Mouse (Mus musculus): ENCODE measurements around the gene 4933406M09Rik. TPM values are rescaled to one million over a fixed set of nuclear protein-coding genes. Genes with fewer than 3 reads are reported as not detected.
A peak's percentile ranks its signal among the peaks of the same experiment; 100 is the strongest.

The 4933406M09Rik gene
- polyA plus RNA-seq, 1 experiment from 2014 or later = not detected

DNA sequence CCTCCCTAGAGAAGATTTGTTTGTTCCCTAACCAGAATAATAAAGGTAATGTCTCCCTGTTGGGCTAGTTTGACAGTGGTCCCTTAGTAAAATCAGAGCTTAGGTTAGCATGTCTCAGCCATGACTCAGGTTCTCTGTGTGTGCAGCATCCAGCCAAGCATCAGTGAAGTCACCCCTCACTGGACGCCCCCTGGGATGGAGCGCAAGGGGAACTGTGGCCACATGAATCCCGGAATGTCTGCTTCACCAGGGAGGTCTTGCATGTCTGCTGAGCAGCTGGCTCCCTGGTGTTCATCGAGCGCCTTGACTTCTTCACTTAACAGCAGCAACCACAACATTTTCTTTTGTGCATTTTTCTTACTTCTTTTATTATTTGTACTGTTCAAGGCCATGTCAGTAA, 8.1 kb downstream of the 4933406M09Rik start:
- Histone ChIP-seq H3K27ac (no peak overlapping the region), H3K4me3 (no peak overlapping the region), H3K9me3 (no peaks in the 10 kb centered on the region), H3K4me1 (replicated peaks) (no peaks in the 10 kb centered on the region), H3K27me3 (ENCODE audit: insufficient read depth, poor library complexity, severe bottlenecking) (0 out of 2 replicates have a peak, but pooled peaks cover 4% of the 10 kb centered on the region), H3K36me3 (no peaks in the 10 kb centered on the region)
- 56% methylated on average over 5 of the region's 5 CpGs for WGBS
- no peak for DNase-seq (ENCODE audit: low spot score)

DNA sequence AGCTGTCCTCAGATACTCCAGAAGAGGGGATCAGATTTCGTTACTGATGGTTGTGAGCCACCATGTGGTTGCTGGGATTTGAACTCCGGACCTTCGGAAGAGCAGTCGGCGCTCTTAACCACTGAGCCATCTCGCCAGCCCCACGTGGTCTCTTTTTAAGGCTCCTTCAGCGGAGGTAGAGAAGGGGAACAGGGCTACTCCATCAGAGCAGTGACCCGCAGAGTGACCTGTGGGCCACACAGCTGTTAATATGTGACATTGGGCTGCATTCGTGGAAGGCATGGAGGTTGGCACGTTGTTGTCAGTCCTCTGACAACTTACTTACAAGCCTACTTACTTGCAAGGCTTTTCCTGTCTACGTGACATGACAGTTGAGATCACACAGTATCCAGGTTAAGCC, 12.5 kb downstream of the 4933406M09Rik start:
- Histone ChIP-seq H3K36me3 (no peaks in the 10 kb centered on the region), H3K9me3 (no peaks in the 10 kb centered on the region), H3K4me1 (replicated peaks) (no peaks in the 10 kb centered on the region), H3K27ac (no peak overlapping the region), H3K4me3 (no peak overlapping the region), H3K27me3 (ENCODE audit: insufficient read depth, poor library complexity, severe bottlenecking) (no peaks in the 10 kb centered on the region)
- no peak for DNase-seq (ENCODE audit: low spot score)
- WGBS = 91% methylated on average over 12 of the region's 12 CpGs

DNA sequence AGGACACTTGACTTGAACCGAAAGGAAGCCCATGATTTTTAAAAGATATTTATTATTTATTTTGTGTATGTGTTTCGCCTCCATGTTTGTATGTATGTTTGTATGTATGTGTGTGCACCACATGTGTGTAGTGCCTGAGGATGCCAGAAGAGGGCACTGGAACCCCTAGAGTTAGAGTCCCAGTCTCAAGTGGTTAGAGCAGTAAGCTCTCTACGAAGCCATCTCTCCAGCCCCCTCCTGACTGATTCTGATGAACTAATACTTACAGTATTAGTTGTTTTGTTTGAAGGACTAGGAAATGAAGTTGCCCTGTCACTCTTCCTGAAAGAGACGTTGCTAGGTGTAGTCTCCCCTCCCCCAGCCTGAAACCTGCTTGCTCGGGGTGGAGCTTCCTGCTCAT, 14.0 kb downstream of the 4933406M09Rik start:
- DNase-seq (ENCODE audit: low spot score) = no peak
- 59% methylated on average over 5 of the region's 5 CpGs for WGBS

DNA sequence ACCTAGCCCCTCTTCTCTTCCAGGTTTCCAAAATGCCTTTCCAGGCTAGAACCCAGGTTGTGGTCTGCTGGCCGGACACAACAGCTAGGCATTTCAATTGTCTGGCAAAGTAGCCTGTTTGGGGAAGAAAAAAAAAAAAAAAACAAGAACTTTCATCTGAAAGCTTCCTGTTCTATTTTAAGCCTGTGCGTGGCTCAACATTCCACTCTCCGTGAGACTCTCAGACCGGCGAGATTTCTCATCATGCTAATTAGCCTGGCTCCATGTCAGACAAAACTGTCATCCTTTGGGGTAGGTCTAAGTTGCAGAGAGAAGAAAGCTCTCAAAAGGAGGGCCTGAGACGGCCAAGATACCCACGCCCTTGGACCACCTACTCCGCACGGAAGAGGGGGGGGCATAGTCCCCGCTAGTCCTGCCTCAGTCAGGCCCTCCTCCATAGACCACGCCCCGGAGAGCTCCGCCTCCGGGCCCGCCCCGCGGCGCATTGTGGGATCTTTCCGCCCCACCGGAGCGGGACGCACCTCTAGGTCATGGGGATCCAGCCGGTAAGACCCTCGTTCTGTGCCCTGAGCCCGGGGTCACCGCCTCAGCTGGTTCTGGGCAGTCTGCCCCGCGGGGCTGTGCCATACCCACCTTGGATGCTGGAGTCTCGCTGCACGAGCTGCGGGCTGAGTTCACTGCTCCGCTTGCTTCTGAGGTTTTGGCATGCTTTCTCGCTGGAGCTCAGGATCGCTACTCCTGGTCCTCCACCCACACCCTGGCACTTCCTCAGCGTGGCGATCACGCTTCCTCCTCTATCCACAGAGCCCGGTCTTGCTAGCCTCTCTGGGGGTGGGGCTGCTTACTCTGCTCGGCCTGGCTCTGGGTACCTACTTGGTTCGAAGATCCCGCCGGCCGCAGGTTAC, 20.0 kb downstream of the 4933406M09Rik start, which contains the start of gene Cyb5r1:
Gene Cyb5r1, plus strand, starts transcription at position 51 of the 905 bp plus-strand sequence.
- 2% methylated on average over 43 of the region's 43 CpGs for WGBS
- no peaks in the 10 kb centered on the region for H3K27me3 ChIP-seq (ENCODE audit: insufficient read depth, poor library complexity, severe bottlenecking)
- DNase-seq (ENCODE audit: low spot score) = peak; percentile 87
- peaks cover 26% of the 10 kb centered on the region for H3K4me1 ChIP-seq (replicated peaks)
- H3K9me3 ChIP-seq = no peaks in the 10 kb centered on the region
- H3K27ac ChIP-seq = peak within 1 kb of the TSS; percentile 87
- peak within 1 kb of the TSS; percentile 81 for H3K4me3 ChIP-seq
- peaks cover 34% of the 10 kb centered on the region for H3K36me3 ChIP-seq

More for the DNA sequence above, 14.0 kb downstream of the 4933406M09Rik start:
- no peaks in the 10 kb centered on the region for H3K27me3 ChIP-seq (ENCODE audit: insufficient read depth, poor library complexity, severe bottlenecking)
- H3K36me3 ChIP-seq = no peaks in the 10 kb centered on the region
- H3K4me3 ChIP-seq = no peak overlapping the region
- no peak overlapping the region for H3K27ac ChIP-seq
- no peaks in the 10 kb centered on the region for H3K9me3 ChIP-seq
- no peaks in the 10 kb centered on the region for H3K4me1 ChIP-seq (replicated peaks)

DNA sequence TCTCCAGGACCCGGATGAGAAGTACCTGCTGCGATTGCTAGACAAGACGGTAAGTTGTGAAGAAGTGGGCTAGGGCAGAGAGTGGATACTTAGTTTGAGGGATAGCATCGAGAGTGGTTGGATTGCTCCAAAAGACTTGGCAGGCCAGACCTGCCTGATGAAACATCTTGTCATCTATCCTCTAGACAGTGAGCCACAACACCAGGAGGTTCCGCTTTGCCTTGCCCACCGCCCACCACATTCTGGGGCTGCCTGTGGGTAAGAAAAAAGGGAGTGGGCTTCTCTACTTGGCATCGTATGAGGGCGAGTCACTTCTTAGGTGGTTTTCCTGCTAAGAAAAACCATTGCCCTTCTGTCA, 20.7 kb downstream of the 4933406M09Rik start:
- peak overlapping the region; percentile 81 for H3K4me3 ChIP-seq
- no peaks in the 10 kb centered on the region for H3K27me3 ChIP-seq (ENCODE audit: insufficient read depth, poor library complexity, severe bottlenecking)
- H3K27ac ChIP-seq = peak overlapping the region; percentile 87
- no peak for DNase-seq (ENCODE audit: low spot score)
- H3K9me3 ChIP-seq = no peaks in the 10 kb centered on the region
- 38% methylated on average over 8 of the region's 8 CpGs for WGBS
- peaks cover 26% of the 10 kb centered on the region for H3K4me1 ChIP-seq (replicated peaks)
- H3K36me3 ChIP-seq = peaks cover 40% of the 10 kb centered on the region

DNA sequence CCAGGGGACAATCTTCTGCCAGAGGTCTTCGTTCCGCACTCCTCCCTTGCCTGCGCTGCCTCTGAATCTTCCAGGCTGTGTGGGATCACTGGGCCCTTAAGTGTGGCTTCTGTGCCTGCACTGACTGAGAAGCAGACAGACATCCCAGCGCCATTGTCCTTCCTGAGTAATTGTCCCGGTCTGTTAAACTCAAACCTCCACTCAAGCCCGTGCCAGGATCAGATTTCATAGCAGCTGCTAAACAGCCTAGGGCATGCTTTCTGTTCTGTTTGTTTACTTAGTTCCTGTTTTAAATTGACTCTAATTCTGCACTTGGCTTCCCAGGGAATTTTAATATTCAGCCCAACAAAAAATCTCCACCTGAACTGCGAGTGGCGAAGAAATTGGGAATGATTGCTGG, 22.3 kb downstream of the 4933406M09Rik start:
- peaks cover 26% of the 10 kb centered on the region for H3K4me1 ChIP-seq (replicated peaks)
- WGBS = 72% methylated on average over 8 of the region's 8 CpGs
- peaks cover 46% of the 10 kb centered on the region for H3K36me3 ChIP-seq
- no peaks in the 10 kb centered on the region for H3K9me3 ChIP-seq
- no peak overlapping the region for H3K4me3 ChIP-seq
- DNase-seq (ENCODE audit: low spot score) = no peak
- no peaks in the 10 kb centered on the region for H3K27me3 ChIP-seq (ENCODE audit: insufficient read depth, poor library complexity, severe bottlenecking)
- H3K27ac ChIP-seq = 0 out of 2 replicates have a peak overlapping the region, but pooled peaks have one; percentile 3

DNA sequence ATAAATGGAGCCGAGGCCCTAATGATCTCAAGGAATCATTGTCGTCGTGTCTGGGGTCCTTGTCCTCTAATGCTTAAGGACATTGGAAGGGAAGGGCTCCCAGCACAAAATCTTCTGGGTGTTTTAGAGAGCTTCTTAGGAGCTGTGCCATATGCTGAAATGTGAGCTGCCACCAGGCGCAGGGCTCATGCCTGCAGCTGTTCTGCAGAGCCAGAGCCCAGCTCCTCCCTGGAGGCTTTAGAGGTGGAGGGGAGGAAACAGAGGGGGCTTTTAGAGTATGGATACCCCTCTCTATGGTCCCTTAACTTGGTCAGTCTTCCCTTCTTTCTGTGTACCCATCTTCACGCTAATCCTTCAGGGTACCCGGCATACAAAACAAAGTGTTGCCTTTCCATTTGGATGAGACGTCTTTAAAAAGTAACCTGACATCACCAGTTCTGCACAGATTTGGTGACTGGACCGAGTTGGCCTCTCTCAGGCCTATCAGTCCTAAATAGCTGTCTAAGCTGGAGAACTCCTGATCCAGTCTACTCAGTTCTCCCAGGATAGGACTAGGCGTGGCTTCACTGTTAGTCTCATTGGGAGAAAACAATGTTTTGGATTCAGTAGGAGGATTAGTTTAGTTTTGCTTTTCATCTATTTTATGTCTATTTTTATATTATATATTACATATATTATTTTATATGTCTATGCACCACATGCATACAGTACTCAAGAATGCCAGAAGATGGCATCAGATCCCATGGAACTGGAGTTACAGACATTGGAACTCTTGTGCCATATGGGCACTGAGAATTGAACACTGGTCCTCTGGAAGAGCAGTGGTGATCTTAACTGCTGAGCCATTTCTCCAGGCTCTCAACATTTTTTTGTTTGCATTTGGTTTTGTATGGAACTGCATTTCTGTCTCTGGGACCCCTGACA, 26.2 kb downstream of the 4933406M09Rik start:
- 91% methylated on average over 9 of the region's 9 CpGs for WGBS
- no peak for DNase-seq (ENCODE audit: low spot score)
- H3K9me3 ChIP-seq = no peaks in the 10 kb centered on the region
- no peak overlapping the region for H3K4me3 ChIP-seq
- peaks cover 33% of the 10 kb centered on the region for H3K4me1 ChIP-seq (replicated peaks)
- no peaks in the 10 kb centered on the region for H3K27me3 ChIP-seq (ENCODE audit: insufficient read depth, poor library complexity, severe bottlenecking)
- no peak overlapping the region for H3K27ac ChIP-seq
- peaks cover 46% of the 10 kb centered on the region for H3K36me3 ChIP-seq

DNA sequence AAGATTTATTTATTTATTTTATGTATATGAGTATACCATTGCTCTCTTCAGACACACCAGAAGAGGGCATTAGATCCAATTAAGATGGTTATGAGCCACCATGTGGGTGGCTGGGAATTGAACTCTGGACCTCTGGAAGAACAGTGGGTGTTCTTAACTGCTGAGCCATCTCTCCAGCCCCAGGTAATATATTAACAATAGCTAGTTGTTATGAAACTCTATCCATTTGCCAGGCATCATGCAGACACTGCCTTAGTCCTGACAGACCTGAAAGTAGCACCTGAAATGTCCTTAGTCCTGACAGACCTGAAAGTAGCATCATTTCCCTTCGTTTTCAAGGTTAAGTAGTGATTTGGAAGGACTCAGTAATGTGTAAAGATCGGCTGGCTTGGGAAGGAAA, 28.3 kb downstream of the 4933406M09Rik start:
- Histone ChIP-seq H3K4me1 (replicated peaks) (peaks cover 39% of the 10 kb centered on the region), H3K4me3 (peak overlapping the region; percentile 98; the same call in 1 of the 2 replicates), H3K9me3 (no peaks in the 10 kb centered on the region), H3K36me3 (peaks cover 34% of the 10 kb centered on the region), H3K27ac (no peak overlapping the region), H3K27me3 (ENCODE audit: insufficient read depth, poor library complexity, severe bottlenecking) (no peaks in the 10 kb centered on the region)
- no peak for DNase-seq (ENCODE audit: low spot score)
- 48% methylated on average over 2 of the region's 2 CpGs for WGBS

DNA sequence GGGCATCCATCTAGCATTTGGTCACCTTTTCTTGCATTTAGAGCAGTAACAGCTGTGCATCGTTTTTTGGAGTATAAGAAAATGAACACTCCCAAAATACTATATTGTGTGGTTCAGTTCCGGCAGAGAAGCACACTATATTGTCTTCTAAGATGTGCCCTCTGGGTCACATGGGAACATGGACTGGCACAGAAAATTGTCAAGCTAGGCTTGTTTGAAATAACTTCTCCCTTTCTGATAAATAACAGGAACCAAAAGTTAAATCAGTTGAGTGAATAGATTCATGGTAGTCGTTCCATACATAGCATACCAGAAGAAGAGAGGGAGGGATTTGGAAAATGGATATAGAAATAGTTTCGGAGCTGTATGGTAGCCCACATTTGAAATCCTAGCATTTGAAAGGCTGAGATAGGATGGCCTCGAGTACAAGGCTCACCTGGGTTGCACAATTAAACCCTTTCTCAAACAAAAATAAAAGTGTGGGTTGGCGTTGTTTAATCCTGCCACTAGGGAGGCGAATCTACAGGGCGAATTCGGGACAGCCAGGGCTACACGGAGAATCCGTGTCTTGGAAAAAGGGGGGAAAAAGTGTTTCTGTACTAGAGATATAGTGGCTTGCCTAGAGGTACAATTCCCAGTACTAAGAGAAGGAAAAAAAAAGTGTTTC, 28.9 kb downstream of the 4933406M09Rik start:
- Histone ChIP-seq H3K27me3 (ENCODE audit: insufficient read depth, poor library complexity, severe bottlenecking) (no peaks in the 10 kb centered on the region), H3K4me3 (peak overlapping the region; percentile 98), H3K27ac (peak overlapping the region; percentile 97), H3K36me3 (peaks cover 28% of the 10 kb centered on the region), H3K4me1 (replicated peaks) (peaks cover 42% of the 10 kb centered on the region), H3K9me3 (no peaks in the 10 kb centered on the region)
- no peak for DNase-seq (ENCODE audit: low spot score)
- 17% methylated on average over 11 of the region's 11 CpGs for whole genome bisulfite sequencing

DNA sequence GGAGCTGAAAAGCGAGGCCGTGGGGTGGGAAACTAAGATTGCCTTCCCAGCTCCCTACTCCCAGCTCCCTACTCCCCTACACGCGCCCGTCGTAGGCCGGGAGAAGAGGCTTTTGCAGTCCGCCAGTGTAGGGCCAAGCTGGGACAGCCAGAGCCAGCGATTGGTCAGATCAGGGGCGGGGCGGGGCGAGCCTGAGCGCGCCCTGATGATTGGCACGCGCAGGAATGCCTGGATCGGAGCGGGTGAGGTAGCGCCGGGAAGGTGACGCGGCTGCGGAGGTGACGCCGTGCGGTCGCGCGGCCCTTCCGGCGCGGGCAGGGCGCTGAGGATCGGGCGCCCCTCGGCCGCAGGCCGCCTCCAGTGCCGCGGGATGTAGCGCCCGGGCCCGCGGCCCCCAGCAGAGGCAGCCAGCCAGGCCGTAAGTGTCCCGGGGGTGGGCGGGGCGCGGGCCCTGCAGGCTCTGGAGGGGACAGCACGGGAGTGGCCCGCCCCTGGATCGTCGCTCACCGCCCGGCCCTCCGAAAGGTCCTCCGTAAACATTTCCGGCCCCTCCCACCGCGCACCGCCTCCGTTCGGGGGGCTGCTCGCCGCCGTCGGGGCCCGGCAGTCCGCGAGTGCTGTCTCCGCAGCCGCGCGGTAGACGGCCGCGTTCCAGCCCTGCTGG, 29.6 kb downstream of the 4933406M09Rik start, which contains the start of gene Adipor1:
Gene Adipor1, plus strand, starts transcription at position 211 of the 664 bp plus-strand sequence.
- Histone ChIP-seq H3K27me3 (ENCODE audit: insufficient read depth, poor library complexity, severe bottlenecking) (no peaks in the 10 kb centered on the region), H3K4me1 (replicated peaks) (peaks cover 42% of the 10 kb centered on the region), H3K9me3 (no peaks in the 10 kb centered on the region), H3K27ac (peak within 1 kb of the TSS; percentile 97), H3K4me3 (peak within 1 kb of the TSS; percentile 98), H3K36me3 (peaks cover 21% of the 10 kb centered on the region)
- peak; percentile 99 for DNase-seq (ENCODE audit: low spot score)
- under 1% methylated on average over 77 of the region's 77 CpGs for WGBS

DNA sequence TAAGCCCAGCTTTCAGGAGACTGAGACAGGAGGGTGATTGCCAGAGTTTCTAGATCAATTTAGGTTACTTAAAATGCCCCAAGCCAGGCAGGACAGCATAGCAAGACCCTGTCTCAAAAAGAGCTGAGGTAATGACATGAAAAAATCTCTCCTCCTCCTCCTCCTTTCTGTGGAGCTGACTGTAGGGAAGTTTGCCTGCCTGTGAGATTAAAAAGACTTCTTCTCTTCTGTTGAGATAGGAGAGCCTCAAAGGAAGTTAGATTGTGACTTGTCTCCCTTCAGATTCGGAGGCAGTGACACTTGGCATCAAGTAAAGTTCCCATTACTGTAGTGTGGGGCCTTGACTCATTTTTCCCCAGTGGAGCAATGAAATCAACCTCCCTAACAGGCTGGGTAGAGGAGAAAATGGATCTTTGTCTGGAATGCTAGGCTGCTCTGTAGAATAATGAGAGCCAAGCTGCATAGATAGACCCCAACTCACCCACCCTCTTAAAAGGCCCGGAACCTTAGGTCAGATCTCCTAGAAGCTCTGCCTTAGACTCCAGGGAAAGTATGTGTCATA, 32.8 kb downstream of the 4933406M09Rik start:
- no peak for DNase-seq (ENCODE audit: low spot score)
- no peak overlapping the region for H3K4me3 ChIP-seq
- peaks cover 42% of the 10 kb centered on the region for H3K4me1 ChIP-seq (replicated peaks)
- no peaks in the 10 kb centered on the region for H3K9me3 ChIP-seq
- H3K36me3 ChIP-seq = peaks cover 14% of the 10 kb centered on the region
- 92% methylated on average over 2 of the region's 2 CpGs for WGBS
- no peaks in the 10 kb centered on the region for H3K27me3 ChIP-seq (ENCODE audit: insufficient read depth, poor library complexity, severe bottlenecking)
- H3K27ac ChIP-seq = no peak overlapping the region

Data from hindbrain, embryonic 10.5 days (tissue).